Mouse (Mus musculus): ENCODE results near the gene Vmn1r220. TPM values are rescaled to one million over a fixed set of nuclear protein-coding genes. Genes with fewer than 3 reads are reported as not detected.

Gene Vmn1r220
- polyA plus RNA-seq, 1 experiment from 2014 or later, result not detected

Other genes with a start within 250 kb of the Vmn1r220 start
- gene Vmn1r213, start 180.3 kb downstream of the Vmn1r220 start, polyA plus RNA-seq (2015; fragmentation: Nextera tagmentation; extraction: Ambion mirVana), result not detected in 2 replicates
- not detected in 2 replicates for gene Vmn1r214, start 157.6 kb downstream of the Vmn1r220 start, polyA plus RNA-seq (2015; fragmentation: Nextera tagmentation; extraction: Ambion mirVana)
- not detected in 2 replicates for gene Vmn1r215, start 120.0 kb downstream of the Vmn1r220 start, polyA plus RNA-seq (2015; fragmentation: Nextera tagmentation; extraction: Ambion mirVana)
- gene Vmn1r217, start 69.7 kb downstream of the Vmn1r220 start, polyA plus RNA-seq (2015; fragmentation: Nextera tagmentation; extraction: Ambion mirVana), result not detected in 2 replicates
- gene Vmn1r218, start 54.8 kb downstream of the Vmn1r220 start, polyA plus RNA-seq (2015; fragmentation: Nextera tagmentation; extraction: Ambion mirVana), result not detected in 2 replicates
- gene Vmn1r219, start 28.7 kb downstream of the Vmn1r220 start, polyA plus RNA-seq (2015; fragmentation: Nextera tagmentation; extraction: Ambion mirVana), result not detected in 2 replicates
- gene Vmn1r221, start 26.2 kb upstream of the Vmn1r220 start, polyA plus RNA-seq (2015; fragmentation: Nextera tagmentation; extraction: Ambion mirVana), result not detected in 2 replicates
- not detected in 2 replicates for gene Vmn1r222, start 48.0 kb upstream of the Vmn1r220 start, polyA plus RNA-seq (2015; fragmentation: Nextera tagmentation; extraction: Ambion mirVana)
- not detected in 2 replicates for gene Vmn1r223, start 59.2 kb upstream of the Vmn1r220 start, polyA plus RNA-seq (2015; fragmentation: Nextera tagmentation; extraction: Ambion mirVana)
- gene Zfp322a, start 181.2 kb upstream of the Vmn1r220 start, polyA plus RNA-seq (2015; fragmentation: Nextera tagmentation; extraction: Ambion mirVana), result 36.9 and 38.3 TPM in 2 replicates
- 10.3 and 11.4 TPM in 2 replicates for gene Abt1, start 235.9 kb upstream of the Vmn1r220 start, polyA plus RNA-seq (2015; fragmentation: Nextera tagmentation; extraction: Ambion mirVana)